Mouse (Mus musculus): ENCODE measurements around the gene Tdrd3.

The Tdrd3 gene

DNA sequence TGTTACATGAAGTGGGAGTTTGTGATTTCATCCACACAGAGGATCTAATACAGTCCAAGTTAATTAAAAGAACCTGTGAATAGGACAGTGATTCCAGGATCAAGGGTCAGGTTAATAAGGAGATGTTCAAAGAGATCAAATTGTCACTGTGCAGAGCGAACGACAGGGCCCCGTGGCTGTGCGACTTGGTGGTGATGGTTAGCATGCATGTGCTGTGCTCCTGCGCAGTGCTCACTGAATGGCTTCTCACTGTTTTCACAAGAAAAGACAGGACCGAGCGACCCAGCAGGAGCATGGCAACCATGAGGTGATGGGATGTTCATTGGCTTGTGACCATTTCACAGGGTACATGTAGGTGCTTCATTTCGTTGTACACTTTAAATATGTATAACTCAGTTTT lies 115.4 kb downstream of the Tdrd3 start:
- CTCF ChIA-PET: no interaction called here
- POLR2A ChIA-PET: no interaction called here

DNA sequence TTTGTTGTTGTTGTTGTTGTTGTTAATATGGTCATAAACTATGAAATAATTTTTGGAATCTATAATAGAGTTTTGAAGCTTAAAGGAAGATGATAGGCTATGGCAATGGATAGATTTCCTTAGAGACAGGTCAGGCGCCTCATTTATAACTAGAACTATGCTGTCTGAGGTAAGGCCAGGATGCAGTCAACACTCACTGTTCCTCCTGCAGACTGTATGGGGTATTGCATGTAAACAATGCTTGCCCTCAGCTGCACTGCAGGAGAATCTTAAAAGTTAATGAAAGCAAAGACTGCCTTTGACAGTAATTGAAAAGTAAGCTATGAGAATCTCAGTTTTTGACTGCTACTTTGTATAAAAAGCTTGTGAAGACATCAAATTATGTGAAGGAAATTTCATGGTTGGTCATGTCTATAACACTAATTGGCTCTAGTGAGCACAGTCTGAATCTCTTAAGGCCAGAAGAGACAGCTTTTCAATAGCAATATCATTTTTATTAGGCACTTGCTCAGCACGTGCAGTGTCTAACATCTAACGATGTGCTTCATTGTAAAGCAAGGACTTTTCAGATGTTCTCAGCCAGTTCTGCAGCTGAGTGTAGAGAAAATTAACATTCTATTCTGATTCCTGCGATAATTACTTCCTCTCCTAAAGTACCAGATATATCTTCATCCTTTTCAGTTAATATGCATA lies 120.8 kb downstream of the Tdrd3 start:
- ChIA-PET POLR2A (no interaction called here), CTCF (interaction anchor here in 1 of 4 experiments (0.6 kb wide), 1 partner anchor 32 kb away, joined by 4 read pairs; no protein-coding TSS in a partner anchor)

DNA sequence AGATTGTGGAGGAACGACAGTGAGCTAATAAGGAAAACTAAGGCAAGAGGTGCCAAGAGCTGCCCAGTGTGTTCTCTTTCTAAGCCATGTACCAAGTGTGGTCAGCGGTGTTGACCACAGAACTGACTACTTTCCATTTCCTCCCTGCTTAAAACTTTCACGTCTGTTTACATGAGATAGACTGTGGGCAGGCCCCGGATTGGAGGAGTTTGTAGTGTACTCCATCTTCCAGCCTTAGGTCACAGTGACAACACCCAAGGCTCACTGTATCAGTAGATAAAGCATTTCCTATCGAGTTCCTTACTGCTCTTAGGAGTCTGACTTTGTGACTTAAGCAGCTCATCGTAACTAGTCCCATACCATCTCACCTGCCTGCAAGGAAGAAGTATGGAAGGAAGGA lies 133.5 kb downstream of the Tdrd3 start:
- POLR2A ChIA-PET: no interaction called here
- CTCF ChIA-PET: no interaction called here

DNA sequence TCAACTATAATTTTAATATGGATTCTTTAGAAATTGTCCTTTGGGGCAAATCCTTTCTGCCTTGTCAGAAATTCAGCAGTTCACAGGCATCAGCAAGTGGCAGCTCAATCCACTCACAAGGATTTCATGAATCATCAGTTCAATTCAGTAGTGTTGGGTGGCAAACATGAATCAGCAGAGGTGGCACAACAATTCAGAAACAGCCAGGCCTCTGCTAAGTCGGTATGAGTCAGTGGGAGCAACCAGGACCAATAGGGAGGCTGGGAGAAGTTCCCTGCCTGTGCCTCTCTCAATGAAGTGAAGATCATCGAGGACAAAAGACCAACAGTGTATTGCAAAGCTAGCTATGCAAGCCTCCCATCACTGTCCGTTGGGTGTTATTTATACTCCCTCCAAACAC lies 135.8 kb downstream of the Tdrd3 start:
- ChIA-PET POLR2A (no interaction called here), CTCF (no interaction called here)

DNA sequence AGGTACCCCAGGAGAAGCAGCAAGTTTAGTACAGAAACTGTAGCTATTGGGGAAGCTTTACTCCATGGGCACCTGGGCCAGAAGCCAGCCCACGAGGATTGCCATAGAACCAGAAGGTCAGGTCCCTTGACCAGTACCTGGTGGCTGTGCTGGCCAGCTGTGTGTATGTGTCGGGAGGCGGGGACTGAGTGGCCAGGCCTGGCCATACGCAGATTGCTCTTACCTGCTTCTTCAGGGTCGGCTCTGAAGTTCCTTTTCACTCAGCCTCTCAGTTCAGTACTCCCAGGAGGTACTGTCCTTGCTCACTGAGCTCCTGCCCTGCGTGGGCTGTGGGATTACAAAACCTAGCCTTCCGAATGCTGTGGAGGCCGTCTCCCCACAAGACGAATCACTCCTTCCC lies 147.4 kb downstream of the Tdrd3 start:
- ChIA-PET POLR2A (interaction anchor here in 1 of 4 experiments (0.6 kb wide), 1 partner anchor 273 kb away, joined by 3 read pairs; no protein-coding TSS in a partner anchor), CTCF (interaction anchor here in 2 of 4 experiments (0.5 to 0.6 kb wide), 2 partner anchors 531 to 669 kb away, joined by 3 read pairs; no protein-coding TSS in a partner anchor)

- POLR2A ChIA-PET: no interaction called here
Measured at GRCm38 (mm10) chr14:87566211-87566610, 149.8 kb downstream of the Tdrd3 start.

DNA sequence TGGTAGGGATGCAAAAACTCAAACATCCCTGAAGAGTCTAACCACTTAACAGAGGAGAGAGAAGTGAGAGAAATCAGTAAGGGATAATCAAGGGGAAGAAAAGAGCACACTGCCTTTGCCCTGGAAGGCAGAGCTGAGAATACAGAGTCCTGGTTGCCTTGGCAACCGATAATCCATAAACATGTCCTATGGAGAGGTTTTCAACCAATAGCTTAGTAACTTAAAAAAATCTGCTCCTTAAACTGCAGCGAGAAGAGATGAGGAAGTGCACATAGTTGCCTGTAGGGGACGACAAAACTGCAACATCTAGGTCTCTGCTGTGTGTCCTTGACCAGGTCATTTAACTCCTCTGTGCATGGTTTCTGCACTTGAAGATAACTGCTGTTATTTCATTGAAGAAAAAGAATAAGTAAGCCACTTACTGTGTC lies 150.6 kb downstream of the Tdrd3 start:
- POLR2A ChIA-PET: no interaction called here
- CTCF ChIA-PET: interaction anchor here in 2 of 4 experiments (1.2 to 1.8 kb wide), 2 partner anchors 103 kb away, joined by 3 to 8 read pairs; no protein-coding TSS in a partner anchor

More at GRCm38 (mm10) chr14:87566211-87566610, 149.8 kb downstream of the Tdrd3 start:
- CTCF ChIA-PET: interaction anchor here in 2 of 4 experiments (0.6 to 0.8 kb wide), 2 partner anchors 102 kb away, joined by 3 to 4 read pairs; no protein-coding TSS in a partner anchor

- ChIA-PET CTCF (interaction anchor here in 2 of 4 experiments (1.2 to 1.8 kb wide), 2 partner anchors 103 to 104 kb away, joined by 3 to 8 read pairs; no protein-coding TSS in a partner anchor), POLR2A (interaction anchor here in 1 of 4 experiments (0.6 kb wide), 1 partner anchor 1608 kb away, joined by 4 read pairs; no protein-coding TSS in a partner anchor)
Measured at GRCm38 (mm10) chr14:87567626-87568446, 151.4 kb downstream of the Tdrd3 start.

DNA sequence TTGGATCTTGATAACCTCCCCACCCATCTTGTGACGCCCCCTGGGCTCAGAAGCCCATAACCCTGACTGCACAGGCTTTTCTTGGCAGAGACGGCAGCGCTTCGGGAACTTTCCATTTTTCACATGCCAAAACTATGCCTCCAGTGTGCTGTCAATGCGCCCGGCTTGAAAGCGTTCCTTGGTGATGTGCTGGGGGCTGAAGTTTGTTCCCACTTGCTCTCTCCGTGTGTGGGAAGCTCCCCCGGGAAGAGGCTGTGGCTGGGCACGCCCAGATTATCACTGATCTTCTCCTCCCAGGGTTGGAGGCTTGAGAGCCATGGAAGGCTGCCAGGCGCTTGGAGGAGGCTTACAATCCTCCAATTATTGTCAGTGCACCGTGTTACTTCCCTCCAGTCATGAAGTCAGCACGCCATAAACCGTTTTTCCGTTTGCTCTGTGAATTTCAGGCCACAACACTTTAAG lies 152.0 kb downstream of the Tdrd3 start:
- CTCF ChIA-PET: interaction anchor here in 1 of 4 experiments (1.8 kb wide), 1 partner anchor 104 kb away, joined by 8 read pairs; no protein-coding TSS in a partner anchor
- POLR2A ChIA-PET: no interaction called here

DNA sequence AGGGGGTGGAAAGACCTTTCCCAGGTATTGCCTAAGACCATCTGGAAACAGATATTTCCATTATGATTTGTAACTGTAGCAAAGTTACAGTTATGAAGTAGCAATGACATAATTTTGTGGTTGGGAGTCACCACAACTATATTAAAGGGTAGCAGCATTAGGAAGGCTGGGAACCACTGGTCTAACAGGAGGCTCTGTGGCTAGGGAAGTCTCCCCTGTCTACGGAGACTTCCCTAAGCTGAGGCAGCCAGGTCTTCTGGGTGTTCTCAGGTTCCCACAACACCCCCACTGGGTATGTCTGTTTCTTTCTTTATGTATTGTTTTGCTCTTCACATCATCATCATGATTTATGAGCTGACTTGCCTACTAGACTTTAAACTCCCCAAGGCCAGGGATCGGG lies 153.0 kb downstream of the Tdrd3 start:
- ChIA-PET POLR2A (no interaction called here), CTCF (interaction anchor here in 1 of 4 experiments (0.6 kb wide), 1 partner anchor 32 kb away, joined by 4 read pairs; no protein-coding TSS in a partner anchor)

GRCm38 (mm10) chr14:87572453-87572852 lies 156.0 kb downstream of the Tdrd3 start:
- CTCF ChIA-PET: no interaction called here

GRCm38 (mm10) chr14:87582610-87583009 lies 166.2 kb downstream of the Tdrd3 start:
- ChIA-PET POLR2A (no interaction called here), CTCF (no interaction called here)

More at GRCm38 (mm10) chr14:87572453-87572852, 156.0 kb downstream of the Tdrd3 start:
- POLR2A ChIA-PET: no interaction called here
